Mouse (Mus musculus) spleen, adult 2 months (tissue): ENCODE measurements around the gene Fabp7. TPM values are rescaled to one million over a fixed set of nuclear protein-coding genes. Genes with fewer than 3 reads are reported as not detected.

Source experiments
- DNase-seq, 2 experiments: peaks; one replicate each; pipeline versions ENCODE4 v3.0.0 to v3.0.0-alpha.2; 2012 to 2021; ENCODE audit warnings: low spot score in 2 of 2, low read depth in 1 of 2
- H3K27ac ChIP-seq: fragments of 200-500 bp; 2 replicates; pipeline ENCODE4 v1.5.1; 2012; ENCODE audit warnings: low read length, inconsistent platforms; ENCODE audit not compliant: insufficient read depth
- H3K27me3 ChIP-seq: fragments of 200-500 bp; 2 replicates; pipeline ENCODE4 v1.6.1; 2012; ENCODE audit warnings: mild to moderate bottlenecking, moderate library complexity, low read length, inconsistent platforms; ENCODE audit not compliant: control insufficient read depth, insufficient read depth
- H3K36me3 ChIP-seq: fragments of 200-500 bp; 2 replicates; pipeline ENCODE4 v1.6.1; 2012; ENCODE audit warnings: mild to moderate bottlenecking, low read length, inconsistent platforms; ENCODE audit not compliant: control insufficient read depth, insufficient read depth
- H3K4me1 ChIP-seq: fragments of 200-500 bp; 2 replicates; pipeline ENCODE4 v1.6.1; 2011; ENCODE audit warnings: inconsistent platforms; ENCODE audit not compliant: control insufficient read depth, insufficient read depth, insufficient read length
- H3K4me3 ChIP-seq: fragments of 200-500 bp; 2 replicates; pipeline ENCODE4 v1.5.1; 2011; ENCODE audit warnings: mild to moderate bottlenecking, inconsistent platforms; ENCODE audit not compliant: insufficient read depth, insufficient read length; ENCODE audit errors: extremely low read depth
- CTCF ChIP-seq: fragments of 200-500 bp; IDR thresholded peaks from 2 replicates; pipeline ENCODE4 v1.5.1; 2011; ENCODE audit warnings: mild to moderate bottlenecking, inconsistent platforms; ENCODE audit not compliant: insufficient read depth, insufficient read length, insufficient replicate concordance; ENCODE audit errors: extremely low read depth
- POLR2A ChIP-seq: fragments of 200-500 bp; IDR thresholded peaks from 2 replicates; pipeline ENCODE4 v1.6.1; 2011; ENCODE audit warnings: low read depth, low read length, inconsistent platforms
- WGBS: fragments of 180-500 bp; shearing (Covaris S2); methylation state at CpG from one replicate; pipeline ENCODE4 v1.1.7; 2018; 5-methylcytosine and 5-hydroxymethylcytosine counted together
- polyA plus RNA-seq: library from polyadenylated mRNA; depleted of rRNA; stranded (reverse); fragments of >200 nt; gene quantifications from 2 replicates; pipeline ENCODE4 v1.2.3, GENCODE M21; 2012

Gene Fabp7
- polyA plus RNA-seq, 1 experiment = 0.30 TPM

- DNase-seq = peak in 1 of 2 experiments; percentile 26
- H3K27me3 ChIP-seq = no peaks in the 10 kb centered on the region
- H3K36me3 ChIP-seq = no peaks in the 10 kb centered on the region; the same call in 1 of the 2 replicates
- H3K4me3 ChIP-seq = peak overlapping the region; percentile 41
- peaks cover 9% of the 10 kb centered on the region for H3K4me1 ChIP-seq
- TF ChIP-seq POLR2A (no peak), CTCF (peak; percentile 19; the same call in 1 of the 2 replicates)
- H3K27ac ChIP-seq = peak overlapping the region; percentile 92
- 5% methylated on average over 4 of the region's 4 CpGs for WGBS
Observed at GRCm38 (mm10) chr10:57796057-57796456, 11.4 kb downstream of the Fabp7 start.

GRCm38 (mm10) chr10:57799486-57799885 lies 14.8 kb downstream of the Fabp7 start:
- peak; percentile 28 to 43 for DNase-seq
- H3K36me3 ChIP-seq = peaks cover 3% of the 10 kb centered on the region
- H3K27ac ChIP-seq = no peak overlapping the region
- peaks cover 8% of the 10 kb centered on the region for H3K4me1 ChIP-seq
- no peaks in the 10 kb centered on the region for H3K27me3 ChIP-seq
- TF ChIP-seq POLR2A (no peak), CTCF (no peak)
- H3K4me3 ChIP-seq = no peak overlapping the region
- 94% methylated on average over 1 of the region's 1 CpGs for WGBS

- TF ChIP-seq POLR2A (no peak), CTCF (no peak)
- Histone ChIP-seq H3K27me3 (no peaks in the 10 kb centered on the region), H3K27ac (no peak overlapping the region), H3K4me3 (no peak overlapping the region), H3K4me1 (no peaks in the 10 kb centered on the region; the same call in 1 of the 2 replicates), H3K36me3 (peaks cover 25% of the 10 kb centered on the region)
- WGBS = 80% methylated on average over 6 of the region's 6 CpGs
- no peak for DNase-seq
Observed at GRCm38 (mm10) chr10:57807754-57808153, 23.1 kb downstream of the Fabp7 start.

GRCm38 (mm10) chr10:57812161-57812856 lies 27.6 kb downstream of the Fabp7 start:
- no peaks in the 10 kb centered on the region for H3K4me1 ChIP-seq
- no peak for DNase-seq
- H3K27me3 ChIP-seq = no peaks in the 10 kb centered on the region
- TF ChIP-seq CTCF = no peak
- TF ChIP-seq POLR2A = no peak
- H3K4me3 ChIP-seq = no peak overlapping the region
- peaks cover 18% of the 10 kb centered on the region for H3K36me3 ChIP-seq
- no peak overlapping the region for H3K27ac ChIP-seq
- 88% methylated on average over 5 of the region's 5 CpGs for WGBS

GRCm38 (mm10) chr10:57814295-57814694 lies 29.6 kb downstream of the Fabp7 start:
- Histone ChIP-seq H3K4me1 (no peaks in the 10 kb centered on the region), H3K4me3 (no peak overlapping the region), H3K27me3 (no peaks in the 10 kb centered on the region), H3K36me3 (peaks cover 12% of the 10 kb centered on the region), H3K27ac (no peak overlapping the region)
- 92% methylated on average over 2 of the region's 2 CpGs for WGBS
- TF ChIP-seq POLR2A (no peak), CTCF (no peak)
- DNase-seq = no peak

GRCm38 (mm10) chr10:57815869-57816268 lies 31.2 kb downstream of the Fabp7 start:
- 82% methylated on average over 6 of the region's 6 CpGs for WGBS
- no peak for TF ChIP-seq CTCF
- no peak for TF ChIP-seq POLR2A

GRCm38 (mm10) chr10:57819209-57819608 lies 34.5 kb downstream of the Fabp7 start:
- TF ChIP-seq POLR2A (no peak), CTCF (no peak)
- Histone ChIP-seq H3K4me3 (no peak overlapping the region), H3K4me1 (no peaks in the 10 kb centered on the region), H3K27ac (no peak overlapping the region), H3K27me3 (no peaks in the 10 kb centered on the region), H3K36me3 (no peaks in the 10 kb centered on the region)
- WGBS = 95% methylated on average over 2 of the region's 2 CpGs
- DNase-seq = no peak

More at GRCm38 (mm10) chr10:57815869-57816268, 31.2 kb downstream of the Fabp7 start:
- DNase-seq = no peak
- no peak overlapping the region for H3K27ac ChIP-seq
- H3K27me3 ChIP-seq = no peaks in the 10 kb centered on the region
- no peak overlapping the region for H3K4me3 ChIP-seq
- H3K4me1 ChIP-seq = no peaks in the 10 kb centered on the region
- peaks cover 5% of the 10 kb centered on the region; the same call in 1 of the 2 replicates for H3K36me3 ChIP-seq
